Mouse (Mus musculus): ENCODE data around the gene Vsig10l. TPM values are rescaled to one million over a fixed set of nuclear protein-coding genes. Genes with fewer than 3 reads are reported as not detected.

Vsig10l gene
- total RNA-seq (2023), result 2.2 TPM

GRCm38 (mm10) chr7:43462851-43463250 lies at the start of gene Vsig10l:
Vsig10l (plus strand) TSS chr7:43463151.

GRCm38 (mm10) chr7:43427406-43427805 lies 35.5 kb upstream of the Vsig10l start, which contains the start of gene Lim2:
Lim2 (plus strand) TSS chr7:43427670.

GRCm38 (mm10) chr7:43436341-43437255 lies 26.4 kb upstream of the Vsig10l start, which contains the start of gene Nkg7:
Nkg7 (plus strand) TSS chr7:43437073.

GRCm38 (mm10) chr7:43440482-43440881 lies 22.5 kb upstream of the Vsig10l start, which contains the start of gene Cldnd2:
Cldnd2 (plus strand) TSS chr7:43440782.

GRCm38 (mm10) chr7:43443917-43444293 lies 19.0 kb upstream of the Vsig10l start, which contains the start of the genes Etfb and Gm45233:
Etfb (plus strand) TSS chr7:43444083.
Gm45233 (plus strand) TSS chr7:43444128.

GRCm38 (mm10) chr7:43489631-43490125 lies 26.7 kb downstream of the Vsig10l start, which contains the start of gene Iglon5:
Iglon5 (minus strand) TSS chr7:43490075.

Other genes with a start within 250 kb of the Vsig10l start
- 26.8 TPM for gene Zfp715, start 149.9 kb upstream of the Vsig10l start, total RNA-seq (2023)
- not detected for gene Siglecf, start 111.8 kb upstream of the Vsig10l start, total RNA-seq (2023)
- gene Siglecg, start 54.9 kb upstream of the Vsig10l start, total RNA-seq (2023), result 11.2 TPM
- gene Lim2, start 35.5 kb upstream of the Vsig10l start, total RNA-seq (2023), result not detected
- 25.9 TPM for gene Nkg7, start 26.1 kb upstream of the Vsig10l start, total RNA-seq (2023)
- not detected for gene Cldnd2, start 22.4 kb upstream of the Vsig10l start, total RNA-seq (2023)
- 27.6 TPM for gene Etfb, start 19.1 kb upstream of the Vsig10l start, total RNA-seq (2023)
- gene Gm45233, start 19.0 kb upstream of the Vsig10l start, total RNA-seq (2023), result not detected
- not detected for gene Iglon5, start 26.9 kb downstream of the Vsig10l start, total RNA-seq (2023)
- not detected for gene 4931406B18Rik, start 42.8 kb downstream of the Vsig10l start, total RNA-seq (2023)
- gene Cd33, start 81.3 kb downstream of the Vsig10l start, total RNA-seq (2023), result 1.2 TPM
- gene Zfp658, start 99.1 kb downstream of the Vsig10l start, total RNA-seq (2023), result 7.1 TPM
- gene Zfp719, start 116.5 kb downstream of the Vsig10l start, total RNA-seq (2023), result 10.3 TPM
- not detected for gene Zfp819, start 144.0 kb downstream of the Vsig10l start, total RNA-seq (2023)
- gene Ceacam18, start 171.6 kb downstream of the Vsig10l start, total RNA-seq (2023), result not detected
- 2.2 TPM for gene Siglece, start 197.0 kb downstream of the Vsig10l start, total RNA-seq (2023)
- 9.4 TPM for gene Ctu1, start 208.9 kb downstream of the Vsig10l start, total RNA-seq (2023)
- gene Klk14, start 227.3 kb downstream of the Vsig10l start, total RNA-seq (2023), result not detected
- not detected for gene Klk13, start 249.4 kb downstream of the Vsig10l start, total RNA-seq (2023)

Data from CD4-positive naive resting alpha-beta T cell, adult 57 days (primary cell).